Mouse (Mus musculus) CH12.LX (cell line): Measurements from ENCODE around the gene Msx1. TPM values are rescaled to one million over a fixed set of nuclear protein-coding genes. Genes with fewer than 3 reads are reported as not detected.

Source experiments
- DNase-seq: peaks from one replicate; pipeline ENCODE4 v3.0.0-alpha.2; 2013; ENCODE audit errors: extremely low read depth
- H3K27ac ChIP-seq: 2 replicates; pipeline ENCODE4 v1.5.1; 2012; ENCODE audit warnings: low read depth, mild to moderate bottlenecking, control low read depth, moderate library complexity; ENCODE audit not compliant: insufficient read depth
- H3K27me3 ChIP-seq: replicated peaks from 2 replicates; pipeline ENCODE3; 2012; ENCODE audit warnings: inconsistent platforms
- H3K36me3 ChIP-seq, 2 experiments: replicated peaks in 1 of 2; 2 replicates each; pipeline versions ENCODE3 to v1.6.1; 2012; ENCODE audit warnings: inconsistent platforms in 1 of 2, low read length in 1 of 2, mild to moderate bottlenecking in 1 of 2, mixed read lengths in 1 of 2, moderate library complexity in 1 of 2; ENCODE audit not compliant: control insufficient read depth in 1 of 2, insufficient read depth in 1 of 2
- H3K4me1 ChIP-seq, 2 experiments: 2 replicates each; pipeline ENCODE4 v1.6.1; 2012; ENCODE audit warnings: inconsistent platforms in 1 of 2, moderate library complexity in 1 of 2; ENCODE audit not compliant: insufficient read depth in 2 of 2, control insufficient read depth in 1 of 2
- H3K4me2 ChIP-seq: 2 replicates; pipeline ENCODE4 v1.6.1; 2012; ENCODE audit warnings: low read depth, mild to moderate bottlenecking, control low read depth; ENCODE audit not compliant: poor library complexity, insufficient read depth, severe bottlenecking
- H3K4me3 ChIP-seq, 3 experiments: fragments of 150-350 bp in 1 of 3; sonication (generic) in 1 of 3; replicated peaks in 1 of 3; 2 replicates each; pipeline versions ENCODE3 to v1.5.1; 2011 to 2012; ENCODE audit warnings: low read depth in 2 of 3, low read length in 2 of 3, mild to moderate bottlenecking in 2 of 3, moderate library complexity in 2 of 3, control low read depth in 1 of 3, improper control_type of control experiment in 1 of 3, inconsistent platforms in 1 of 3, mixed read lengths in 1 of 3; ENCODE audit not compliant: poor library complexity in 1 of 3
- H3K79me2 ChIP-seq: replicated peaks from 2 replicates; pipeline ENCODE4 v1.6.1; 2012; ENCODE audit warnings: mild to moderate bottlenecking, moderate library complexity; ENCODE audit not compliant: control insufficient read depth, poor library complexity, insufficient read depth, severe bottlenecking; ENCODE audit errors: extremely low read depth
- H3K9ac ChIP-seq: 2 replicates; pipeline ENCODE4 v1.6.1; 2012; ENCODE audit warnings: low read depth, mild to moderate bottlenecking, control low read depth, moderate library complexity; ENCODE audit not compliant: insufficient read depth
- H3K9me3 ChIP-seq: replicated peaks from 2 replicates; pipeline ENCODE3; 2012; ENCODE audit warnings: low read length, inconsistent platforms, mixed read lengths
- CHD1 ChIP-seq: IDR thresholded peaks from 2 replicates; pipeline ENCODE4 v1.6.1; 2012; ENCODE audit warnings: low read depth, low read length, improper control_type of control experiment, inconsistent platforms
- CTCF ChIP-seq, 2 experiments: IDR thresholded peaks in 1 of 2; conservative IDR thresholded peaks in 1 of 2; 2 replicates each; pipeline ENCODE4 v1.5.1; 2011 to 2012; ENCODE audit warnings: low read depth in 2 of 2, low read length in 2 of 2, improper control_type of control experiment in 1 of 2, inconsistent platforms in 1 of 2, mild to moderate bottlenecking in 1 of 2, moderate library complexity in 1 of 2
- E2F4 ChIP-seq: IDR thresholded peaks from 2 replicates; pipeline ENCODE4 v1.6.1; 2011; ENCODE audit warnings: low read depth, low read length, improper control_type of control experiment; ENCODE audit not compliant: insufficient replicate concordance
- ELF1 ChIP-seq: IDR thresholded peaks from 2 replicates; pipeline ENCODE4 v1.6.1; 2014; ENCODE audit warnings: low read depth, mild to moderate bottlenecking, inconsistent platforms, low read length, improper control_type of control experiment
- GABPA ChIP-seq: IDR thresholded peaks from 2 replicates; pipeline ENCODE4 v1.6.1; 2012; ENCODE audit warnings: low read depth, low read length, improper control_type of control experiment, inconsistent platforms; ENCODE audit not compliant: insufficient replicate concordance
- JUND ChIP-seq: conservative IDR thresholded peaks from 2 replicates; pipeline ENCODE4 v1.6.1; 2011; ENCODE audit warnings: low read depth, low read length, improper control_type of control experiment
- KAT2A ChIP-seq: IDR thresholded peaks from 2 replicates; pipeline ENCODE4 v1.6.1; 2012; ENCODE audit warnings: low read length, improper control_type of control experiment, inconsistent platforms; ENCODE audit not compliant: insufficient replicate concordance
- MAFK ChIP-seq: IDR thresholded peaks from 2 replicates; pipeline ENCODE4 v1.6.1; 2011; ENCODE audit warnings: low read length, improper control_type of control experiment; ENCODE audit not compliant: insufficient replicate concordance
- MAX ChIP-seq: IDR thresholded peaks from 2 replicates; pipeline ENCODE4 v1.6.1; 2011; ENCODE audit warnings: low read length, improper control_type of control experiment
- MAZ ChIP-seq: IDR thresholded peaks from 2 replicates; pipeline ENCODE4 v1.6.1; 2012; ENCODE audit warnings: low read depth, mild to moderate bottlenecking, inconsistent platforms, low read length, improper control_type of control experiment, moderate library complexity
- MEF2A ChIP-seq: IDR thresholded peaks from 2 replicates; pipeline ENCODE4 v1.6.1; 2014; ENCODE audit warnings: low read depth, mild to moderate bottlenecking, inconsistent platforms, low read length, improper control_type of control experiment, borderline replicate concordance
- MXI1 ChIP-seq: IDR thresholded peaks from 2 replicates; pipeline ENCODE4 v1.6.1; 2011; ENCODE audit warnings: mild to moderate bottlenecking, low read depth, low read length, improper control_type of control experiment
- MYC ChIP-seq: IDR thresholded peaks from 2 replicates; pipeline ENCODE4 v1.6.1; 2011; ENCODE audit warnings: low read depth, mild to moderate bottlenecking, improper control_type of control experiment, low read length
- NRF1 ChIP-seq: IDR thresholded peaks from 2 replicates; pipeline ENCODE4 v1.6.1; 2014; ENCODE audit warnings: low read depth, mild to moderate bottlenecking, inconsistent platforms, low read length, improper control_type of control experiment, moderate library complexity
- POLR2AphosphoS2 ChIP-seq: IDR thresholded peaks from 2 replicates; pipeline ENCODE4 v1.6.1; 2011; ENCODE audit warnings: low read depth, low read length, improper control_type of control experiment
- RAD21 ChIP-seq: IDR thresholded peaks from 2 replicates; pipeline ENCODE4 v1.6.1; 2011; ENCODE audit warnings: low read depth, mild to moderate bottlenecking, low read length, improper control_type of control experiment, moderate library complexity
- TBP ChIP-seq: conservative IDR thresholded peaks from 2 replicates; pipeline ENCODE4 v1.6.1; 2011; ENCODE audit warnings: low read depth, low read length, improper control_type of control experiment
- UBTF ChIP-seq: IDR thresholded peaks from 2 replicates; pipeline ENCODE4 v1.6.1; 2012; ENCODE audit warnings: low read depth, mild to moderate bottlenecking, inconsistent platforms, low read length, improper control_type of control experiment, moderate library complexity
- dilution Hi-C: fragments of 300-500 bp; cut with MboI; formaldehyde crosslinking; loops from 2 replicates; pipeline ENCODE4 v1.14.3; 2020; ENCODE audit warnings: low sequenced_read_pairs; ENCODE audit not compliant: extremely low pct_unique_long_range_greater_than_20kb, extremely low pct_ligation_motif_present
- in situ Hi-C: fragments of 300-500 bp; cut with MboI; formaldehyde crosslinking; loops from 3 replicates; pipeline ENCODE4 v1.14.3; 2019; ENCODE audit warnings: low sequenced_read_pairs, low pct_ligation_motif_present, low pct_unique_long_range_greater_than_20kb, mixed read lengths
- polyA plus RNA-seq: library from polyadenylated mRNA; unstranded; fragments of >175 nt; gene quantifications from 2 replicates; pipeline ENCODE4 v1.2.1, GENCODE M21; 2012; ENCODE audit warnings: low read depth; ENCODE audit not compliant: insufficient read length
- total RNA-seq, 2 experiments: library from RNA; depleted of rRNA; stranded (reverse); fragments of 300-350 nt in 1 of 2; fragments of >200 nt in 1 of 2; gene quantifications; 2 replicates each; pipeline ENCODE4 v1.2.3; 2012 to 2014

Gene Msx1
- total RNA-seq (2012; rRNA removed) (not detected in 2 replicates), total RNA-seq (2014; rRNA removed) (not detected in 2 replicates), polyA plus RNA-seq (not detected in 2 replicates)

GRCm38 (mm10) chr5:37824461-37824795, at the start of gene Msx1:
TSS of gene Msx1 (minus strand) at chr5:37824583.
- H3K79me2 ChIP-seq = no peaks in the 10 kb centered on the region
- H3K9me3 ChIP-seq = peaks cover 62% of the 10 kb centered on the region
- H3K4me3 ChIP-seq = no peak within 1 kb of the TSS
- no peak within 1 kb of the TSS for H3K9ac ChIP-seq
- dilution Hi-C loops = no loop called here
- no peak for TF ChIP-seq CHD1
- TF ChIP-seq RAD21 = no peak
- TF ChIP-seq MAFK = no peak
- no peak for TF ChIP-seq JUND
- no peak for TF ChIP-seq MAX
- TF ChIP-seq UBTF = no peak
- no peak for TF ChIP-seq MXI1
- H3K27me3 ChIP-seq = no peaks in the 10 kb centered on the region
- in situ Hi-C loops = no loop called here
- H3K27ac ChIP-seq = no peak within 1 kb of the TSS
- DNase-seq = no peak
- H3K36me3 ChIP-seq = no peaks in the 10 kb centered on the region
- no peak within 1 kb of the TSS for H3K4me2 ChIP-seq
- H3K4me1 ChIP-seq = peaks cover 0 to 6% of the 10 kb centered on the region in 2 experiments; a peak in 2 of 4 replicates

DNA sequence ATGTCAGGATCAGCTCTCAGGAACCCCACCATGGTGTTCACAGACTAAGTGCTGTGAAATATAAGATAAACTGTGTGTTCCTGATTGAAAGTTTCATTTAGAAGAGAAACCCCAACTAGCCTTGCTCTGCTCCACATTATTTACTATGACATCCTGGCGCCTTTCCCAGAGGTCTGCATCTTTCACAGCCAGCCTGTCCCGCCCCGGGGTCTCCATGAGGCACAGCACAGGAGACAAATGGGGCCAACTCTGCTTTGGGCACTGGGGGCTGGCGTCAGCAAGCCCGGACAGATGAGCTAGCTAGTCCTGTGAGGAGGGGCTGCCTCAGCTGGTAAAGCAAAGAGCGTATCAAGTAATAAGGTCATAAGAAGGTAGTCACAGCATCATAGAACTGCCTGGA, 41.1 kb upstream of the Msx1 start:
- no peak for DNase-seq
- no peaks in the 10 kb centered on the region for H3K36me3 ChIP-seq
- peaks cover 78% of the 10 kb centered on the region for H3K27me3 ChIP-seq
- no peak overlapping the region for H3K4me3 ChIP-seq
- H3K27ac ChIP-seq = no peak overlapping the region
- in situ Hi-C loops = no loop called here
- H3K9ac ChIP-seq = no peak overlapping the region
- TF ChIP-seq MEF2A (no peak), TBP (no peak), UBTF (no peak), MXI1 (no peak), RAD21 (no peak), KAT2A (no peak), MAZ (no peak), MYC (no peak), POLR2AphosphoS2 (no peak), ELF1 (no peak), GABPA (no peak), CTCF (conservative IDR thresholded peaks at IDR 0.05 in 1 of 2, IDR thresholded peaks at IDR 0.05 in 1 of 2; ENCODE audit: low read depth in 2 of 2, low read length in 2 of 2) (no peak), E2F4 (no peak), NRF1 (no peak), JUND (no peak), MAX (no peak)
- dilution Hi-C loops = no loop called here
- H3K9me3 ChIP-seq = no peaks in the 10 kb centered on the region
- no peak overlapping the region for H3K4me2 ChIP-seq
- H3K79me2 ChIP-seq = no peaks in the 10 kb centered on the region
- H3K4me1 ChIP-seq = no peaks in the 10 kb centered on the region
